Mouse (Mus musculus) embryonic fibroblast, embryonic 13.5 days (primary cell): ENCODE measurements around the gene Rad9a.

ENCODE experiments used
- CTCF ChIP-seq: IDR thresholded peaks from 2 replicates; pipeline ENCODE4 v1.5.1; 2011; ENCODE audit warnings: mild to moderate bottlenecking, control low read depth, low read length, moderate library complexity, borderline replicate concordance; ENCODE audit not compliant: insufficient read depth
- POLR2A ChIP-seq: IDR thresholded peaks from 2 replicates; pipeline ENCODE4 v1.6.1; 2011; ENCODE audit warnings: low read depth, mild to moderate bottlenecking, control low read depth, low read length, moderate library complexity

DNA sequence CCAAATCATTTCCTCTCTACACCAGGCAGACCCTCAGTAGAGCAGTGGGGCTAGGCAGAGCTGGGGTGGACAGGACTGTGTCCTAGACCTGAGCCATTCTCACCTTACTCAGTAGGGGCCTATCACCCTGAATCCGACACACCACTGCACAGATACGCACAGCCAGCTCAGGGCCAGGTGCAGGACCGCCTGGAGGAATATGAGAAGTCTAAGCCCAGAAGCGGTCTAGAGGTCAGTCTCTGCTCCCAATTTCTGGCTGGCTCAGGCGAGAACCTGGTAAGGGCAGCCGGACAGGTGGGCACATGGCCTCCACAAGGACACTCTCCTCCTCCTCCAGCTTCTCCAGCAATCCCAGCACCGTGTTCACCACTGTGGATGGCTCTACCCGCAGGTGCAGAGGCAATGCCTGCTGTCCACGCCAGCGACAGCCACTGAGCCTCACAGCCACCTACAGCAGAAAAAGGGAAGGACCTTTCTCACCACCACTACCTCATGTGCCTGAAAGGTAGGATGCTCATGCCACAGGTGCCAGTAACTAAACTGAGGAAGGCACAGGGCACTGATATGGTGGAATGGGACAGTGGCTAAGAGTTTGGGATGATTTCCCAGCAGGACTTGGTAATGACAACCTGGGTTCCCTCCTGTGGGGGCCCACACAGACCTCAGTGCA lies 30.6 kb downstream of the Rad9a start:
- TF ChIP-seq CTCF: no peak
- no peak for TF ChIP-seq POLR2A
